10 mouse cellular contexts compared by ENCODE assay signal in the genomic region with DNA sequence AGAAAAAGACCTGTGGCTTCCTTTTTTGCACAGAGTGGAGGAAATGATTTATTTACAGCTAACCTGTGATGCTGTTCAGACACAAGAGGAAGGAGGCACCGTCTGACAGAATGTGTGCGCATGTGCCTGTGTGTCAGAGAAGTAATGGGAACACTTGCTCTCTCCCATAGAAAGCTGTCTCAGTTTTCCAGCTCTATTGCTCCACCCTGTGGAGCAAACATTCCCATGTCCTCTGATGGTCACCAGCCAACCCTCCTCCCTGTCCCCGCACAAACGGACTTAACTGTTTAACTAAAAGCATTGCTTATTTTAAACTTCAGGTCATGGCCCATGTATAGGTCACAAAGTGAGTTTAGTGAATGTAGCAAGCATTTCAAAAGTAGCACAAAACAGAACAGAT. TPM values are rescaled to one million over a fixed set of nuclear protein-coding genes. Genes with fewer than 3 reads are reported as not detected.
DNase-seq lines count a peak whose midpoint lies in the region; TF ChIP-seq lines count a peak whose summit lies in the region.
"Had no signal": no experiment of that assay in that cellular context is flagged by ENCODE, and none has a peak within 500 bp of the region (broad histone marks: within the 10 kb centered on the region; RNA-seq: fewer than 3 reads in every experiment).

No protein-coding gene starts in this region.

- H3K27ac ChIP-seq in bone marrow macrophage, adult 2 months (ENCODE audit: insufficient read depth, low read depth, low read length), result no peak overlapping the region
- no peak overlapping the region for H3K27ac ChIP-seq in forebrain, embryonic 10.5 days
- H3K27ac ChIP-seq: midbrain, embryonic 12.5 days had no signal

- H3K27me3 ChIP-seq in forebrain, embryonic 10.5 days (ENCODE audit: poor library complexity, severe bottlenecking), result no peaks in the 10 kb centered on the region
- H3K27me3 ChIP-seq: midbrain, embryonic 12.5 days had no signal

- no peak for TF ChIP-seq POLR2A in bone marrow macrophage, adult 2 months (IDR thresholded peaks at IDR 0.05; ENCODE audit: borderline replicate concordance, low read depth, low read length)

- intact Hi-C loops in heart, postnatal 14 days (cut with DNase I), result loop anchor here (5.0 kb wide), 1 partner anchor 87 kb away; the partner anchor contains the start of gene Zkscan17

- no peaks in the 10 kb centered on the region for H3K4me1 ChIP-seq in bone marrow macrophage, adult 2 months (ENCODE audit: control insufficient read depth, insufficient read depth, low read length)
- H3K4me1 ChIP-seq in forebrain, embryonic 10.5 days, result no peaks in the 10 kb centered on the region
- H3K4me1 ChIP-seq: midbrain, embryonic 12.5 days had no signal

- WGBS in forebrain, embryonic 10.5 days, result 71% methylated on average over 4 of the region's 4 CpGs

- no peaks in the 10 kb centered on the region for H3K9me3 ChIP-seq in forebrain, embryonic 10.5 days
- H3K9me3 ChIP-seq: midbrain, embryonic 12.5 days had no signal

- DNase-seq in heart, postnatal 14 days, result peak; percentile 35 to 57
- no peak for DNase-seq in heart, adult 8-10 months (ENCODE audit: low spot score)
- peak; percentile 45 for DNase-seq in ES-CJ7 (ENCODE audit: low read depth, low spot score)
- DNase-seq in kidney, postnatal 4 days, result peak; percentile 41 to 54
- DNase-seq in retina, embryonic 14.5 days (ENCODE audit: low spot score), result peak; percentile 34
- no peak for DNase-seq in forebrain, embryonic 10.5 days (ENCODE audit: extremely low spot score, low spot score)
- no peak for DNase-seq in gastrocnemius, adult 8-10 months (ENCODE audit: low spot score in 2 of 2)

- H3K4me3 ChIP-seq in bone marrow macrophage, adult 2 months (ENCODE audit: insufficient read depth, low read length), result no peak overlapping the region
- H3K4me3 ChIP-seq in forebrain, embryonic 10.5 days, result no peak overlapping the region
- H3K4me3 ChIP-seq: midbrain, embryonic 12.5 days had no signal

- H3K36me3 ChIP-seq in forebrain, embryonic 10.5 days (replicated peaks), result no peaks in the 10 kb centered on the region
- H3K36me3 ChIP-seq: midbrain, embryonic 12.5 days had no signal

- TF ChIP-seq CTCF in bone marrow macrophage, adult 2 months (IDR thresholded peaks at IDR 0.05; ENCODE audit: low read depth, low read length), result peak; percentile 22; the same call in 1 of the 2 replicates

RNA-seq across cellular contexts. Expression of gene Olfr223, which starts 21.0 kb away (rescaled TPM):
- total RNA-seq in heart, postnatal 14 days (2021), result not detected
- total RNA-seq in heart, adult 8-10 months (2022), result not detected
- not detected in 2 replicates for polyA plus RNA-seq in bone marrow macrophage, adult 2 months (2012; ENCODE audit: insufficient read depth, insufficient read length, missing spikeins)
- polyA plus RNA-seq in forebrain, embryonic 10.5 days (2016; fragmentation: Nextera tagmentation; extraction: Ambion mirVana), result not detected in 2 replicates
- not detected for total RNA-seq in gastrocnemius, adult 8-10 months (2022)
- polyA plus RNA-seq: heart, embryonic 16.5 days; midbrain, embryonic 12.5 days had no signal

RNA-seq across cellular contexts. Expression of gene Olfr222, which starts 38.1 kb away (rescaled TPM):
- total RNA-seq in heart, postnatal 14 days (2021), result not detected
- total RNA-seq in heart, adult 8-10 months (2022), result not detected
- polyA plus RNA-seq in bone marrow macrophage, adult 2 months (2012; ENCODE audit: insufficient read depth, insufficient read length, missing spikeins), result not detected in 2 replicates
- not detected in 2 replicates for polyA plus RNA-seq in forebrain, embryonic 10.5 days (2016; fragmentation: Nextera tagmentation; extraction: Ambion mirVana)
- total RNA-seq in gastrocnemius, adult 8-10 months (2022), result not detected
- polyA plus RNA-seq: heart, embryonic 16.5 days; midbrain, embryonic 12.5 days had no signal

RNA-seq across cellular contexts. Expression of gene Mprip, which starts 47.0 kb away (rescaled TPM):
- total RNA-seq in heart, postnatal 14 days (2021), result 100 to 1,000 TPM; 171 to 185 TPM
- 100 to 1,000 TPM; 121 to 152 (median 127) TPM for total RNA-seq in heart, adult 8-10 months (2022)
- polyA plus RNA-seq in bone marrow macrophage, adult 2 months (2012; ENCODE audit: insufficient read depth, insufficient read length, missing spikeins), result 52.4 and 55.9 TPM in 2 replicates
- 24.8 and 28.3 TPM in 2 replicates for polyA plus RNA-seq in forebrain, embryonic 10.5 days (2016; fragmentation: Nextera tagmentation; extraction: Ambion mirVana)
- 10 to 100 TPM; 68.5 to 94.6 (median 77.3) TPM for total RNA-seq in gastrocnemius, adult 8-10 months (2022)

Comparison
In these comparisons a context has a peak if more than half of its experiments do, and no peak if none do; other contexts are left out.
1. DNase-seq: peak in heart, postnatal 14 days (2 of 2), ES-CJ7 (single experiment), kidney, postnatal 4 days (2 of 2) and retina, embryonic 14.5 days (single experiment); none in heart, adult 8-10 months (single experiment), forebrain, embryonic 10.5 days (single experiment) and gastrocnemius, adult 8-10 months (0 of 2).